Mouse (Mus musculus): ENCODE results near the gene Plvap. TPM values are rescaled to one million over a fixed set of nuclear protein-coding genes. Genes with fewer than 3 reads are reported as not detected.

Plvap gene
- total and polyA plus RNA-seq, 3 experiments: 22.1 to 42.9 (median 28.3) TPM

DNA sequence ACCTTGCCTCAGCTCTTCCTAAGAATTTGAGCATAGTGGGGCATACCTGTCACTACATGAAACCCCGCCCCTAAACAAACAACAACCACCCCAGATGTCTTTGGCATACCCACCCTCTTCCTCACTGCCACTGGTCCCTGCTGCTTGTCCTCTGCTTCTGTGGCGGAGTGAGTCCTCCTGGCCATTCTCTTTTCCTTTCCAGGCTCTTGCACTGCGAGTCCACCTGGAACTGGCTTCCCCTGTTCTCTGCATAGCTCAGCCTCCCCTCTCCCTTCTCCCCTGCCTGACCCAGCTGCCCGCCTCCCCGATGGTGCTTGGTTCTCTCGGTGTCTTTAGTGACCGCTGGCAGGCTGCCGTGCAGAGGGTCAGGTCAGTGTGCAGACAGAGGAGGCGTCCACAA lies 32.2 kb upstream of the Plvap start:
- H3K79me2 ChIP-seq (replicated peaks; ENCODE audit: control insufficient read depth, insufficient read depth, low read length): no peaks in the 10 kb centered on the region
- H3K27ac ChIP-seq: no peak overlapping the region
- TF ChIP-seq EP300 (IDR thresholded peaks at IDR 0.05; ENCODE audit: insufficient read depth, low read depth, low read length): no peak
- no peak for TF ChIP-seq POLR2A (IDR thresholded peaks at IDR 0.05; ENCODE audit: insufficient read depth, low read depth, low read length)
- TF ChIP-seq CTCF (IDR thresholded peaks at IDR 0.05): no peak
- H3K4me1 ChIP-seq (ENCODE audit: control insufficient read depth, insufficient read depth, low read length): peaks cover 4% of the 10 kb centered on the region
- no peak for DNase-seq
- WGBS: 82% methylated on average over 9 of the region's 9 CpGs
- no peak overlapping the region for H3K9ac ChIP-seq (ENCODE audit: low read depth, low read length)
- intact Hi-C loops (cut with DNase I): no loop called here
- H3K27me3 ChIP-seq (ENCODE audit: control insufficient read depth, insufficient read depth, low read length): no peaks in the 10 kb centered on the region
- no peaks in the 10 kb centered on the region for H3K36me3 ChIP-seq (ENCODE audit: control insufficient read depth, insufficient read depth, low read length)
- H3K4me3 ChIP-seq: peak overlapping the region; percentile 85

DNA sequence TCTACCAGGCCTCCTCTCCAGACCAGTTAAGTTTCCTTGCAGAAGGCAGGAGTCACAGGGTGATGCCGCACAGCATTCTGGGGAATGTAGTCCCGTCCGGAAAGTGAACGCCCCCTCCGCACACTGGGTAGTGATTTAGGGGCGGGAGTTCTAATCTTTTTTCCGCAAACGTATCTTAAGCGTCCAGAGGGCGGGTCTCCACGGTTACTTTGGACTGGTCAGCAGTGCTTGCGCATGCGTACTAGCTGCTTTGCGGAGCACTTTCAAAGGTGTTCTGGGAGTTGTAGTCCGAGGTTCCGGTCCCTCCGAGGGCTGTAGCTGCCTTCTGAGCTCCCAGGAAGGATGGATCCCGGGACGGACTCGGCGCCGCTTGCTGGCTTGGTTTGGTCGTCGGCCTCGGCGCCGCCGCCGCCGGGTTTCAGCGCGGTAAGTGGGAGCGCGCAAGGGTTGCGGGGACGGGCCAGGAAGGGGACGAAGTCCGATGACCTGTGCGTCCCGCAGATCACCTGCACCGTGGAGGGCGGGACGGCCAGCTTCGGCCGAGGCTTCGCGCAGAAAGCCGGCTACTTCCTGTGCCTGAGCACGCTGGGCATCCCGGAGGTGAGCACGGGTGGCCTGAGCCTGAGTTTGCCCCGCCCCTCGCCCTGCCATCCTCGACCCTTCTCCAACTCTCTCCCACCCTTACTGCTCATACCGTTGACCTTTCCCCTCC lies 31.2 kb upstream of the Plvap start, which contains the start of gene Mvb12a:
Gene Mvb12a, plus strand, starts transcription at position 291 of the 712 bp plus-strand sequence.
- H3K9ac ChIP-seq (ENCODE audit: low read depth, low read length): peak within 1 kb of the TSS; percentile 75
- no peaks in the 10 kb centered on the region for H3K36me3 ChIP-seq (ENCODE audit: control insufficient read depth, insufficient read depth, low read length)
- intact Hi-C loops (cut with DNase I): no loop called here
- under 1% methylated on average over 55 of the region's 55 CpGs for WGBS
- DNase-seq: peak; percentile 95 to 97
- H3K79me2 ChIP-seq (replicated peaks; ENCODE audit: control insufficient read depth, insufficient read depth, low read length): no peaks in the 10 kb centered on the region
- peaks cover 7% of the 10 kb centered on the region for H3K4me1 ChIP-seq (ENCODE audit: control insufficient read depth, insufficient read depth, low read length)
- TF ChIP-seq POLR2A (IDR thresholded peaks at IDR 0.05; ENCODE audit: insufficient read depth, low read depth, low read length) (peak; percentile 74), EP300 (IDR thresholded peaks at IDR 0.05; ENCODE audit: insufficient read depth, low read depth, low read length) (no peak)
- H3K27ac ChIP-seq: peak within 1 kb of the TSS; percentile 85
- no peaks in the 10 kb centered on the region for H3K27me3 ChIP-seq (ENCODE audit: control insufficient read depth, insufficient read depth, low read length)
- peak within 1 kb of the TSS; percentile 85 for H3K4me3 ChIP-seq

GRCm38 (mm10) chr8:71537028-71537867 lies 25.7 kb upstream of the Plvap start, which contains the start of gene Bst2:
TSS of gene Bst2 (minus strand) at chr8:71537456.
- Histone ChIP-seq H3K36me3 (ENCODE audit: control insufficient read depth, insufficient read depth, low read length) (no peaks in the 10 kb centered on the region), H3K4me3 (peak within 1 kb of the TSS; percentile 80), H3K27ac (peak within 1 kb of the TSS; percentile 95), H3K27me3 (ENCODE audit: control insufficient read depth, insufficient read depth, low read length) (no peaks in the 10 kb centered on the region), H3K4me1 (ENCODE audit: control insufficient read depth, insufficient read depth, low read length) (peaks cover 5% of the 10 kb centered on the region; the same call in 1 of the 2 replicates), H3K79me2 (replicated peaks; ENCODE audit: control insufficient read depth, insufficient read depth, low read length) (no peaks in the 10 kb centered on the region), H3K9ac (ENCODE audit: low read depth, low read length) (peak within 1 kb of the TSS; percentile 78)
- 3% methylated on average over 37 of the region's 37 CpGs for WGBS
- peak; percentile 89 to 93 for DNase-seq
- TF ChIP-seq CTCF (IDR thresholded peaks at IDR 0.05) (peak; percentile 12; the same call in 1 of the 2 replicates), EP300 (IDR thresholded peaks at IDR 0.05; ENCODE audit: insufficient read depth, low read depth, low read length) (0 out of 2 replicates have a peak, but pooled peaks have one; percentile 30), POLR2A (IDR thresholded peaks at IDR 0.05; ENCODE audit: insufficient read depth, low read depth, low read length) (peak; percentile 76)
- intact Hi-C loops (cut with DNase I): no loop called here

DNA sequence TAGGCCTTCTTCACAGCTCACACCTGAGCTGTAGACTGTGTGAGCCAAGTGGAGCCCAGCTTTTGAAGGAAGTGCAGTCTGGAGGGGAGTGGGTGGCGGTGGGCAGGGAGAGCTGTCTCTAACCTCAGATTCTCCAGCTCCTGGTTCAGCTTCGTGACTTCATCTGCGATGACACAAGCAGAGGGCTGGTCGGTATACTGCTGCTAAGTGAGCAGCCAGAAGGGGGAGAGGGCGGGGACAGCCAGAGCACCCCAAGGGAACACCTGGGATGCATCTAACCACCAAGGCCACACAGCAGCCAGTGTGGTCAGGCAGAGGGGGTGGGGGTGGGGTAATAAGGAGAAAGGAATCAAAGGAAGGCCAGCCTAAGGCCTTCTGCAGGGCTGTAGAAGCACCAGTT lies 24.1 kb upstream of the Plvap start:
- H3K9ac ChIP-seq (ENCODE audit: low read depth, low read length): 0 out of 2 replicates have a peak overlapping the region, but pooled peaks have one; percentile 4
- peaks cover 5% of the 10 kb centered on the region; the same call in 1 of the 2 replicates for H3K4me1 ChIP-seq (ENCODE audit: control insufficient read depth, insufficient read depth, low read length)
- no peak overlapping the region for H3K27ac ChIP-seq
- WGBS: 71% methylated on average over 5 of the region's 5 CpGs
- no peak for DNase-seq
- H3K27me3 ChIP-seq (ENCODE audit: control insufficient read depth, insufficient read depth, low read length): no peaks in the 10 kb centered on the region
- H3K4me3 ChIP-seq: no peak overlapping the region
- no peaks in the 10 kb centered on the region for H3K79me2 ChIP-seq (replicated peaks; ENCODE audit: control insufficient read depth, insufficient read depth, low read length)
- no peak for TF ChIP-seq CTCF (IDR thresholded peaks at IDR 0.05)
- TF ChIP-seq EP300 (IDR thresholded peaks at IDR 0.05; ENCODE audit: insufficient read depth, low read depth, low read length): no peak
- no peak for TF ChIP-seq POLR2A (IDR thresholded peaks at IDR 0.05; ENCODE audit: insufficient read depth, low read depth, low read length)
- intact Hi-C loops (cut with DNase I): no loop called here
- no peaks in the 10 kb centered on the region for H3K36me3 ChIP-seq (ENCODE audit: control insufficient read depth, insufficient read depth, low read length)

GRCm38 (mm10) chr8:71534263-71534810 lies 22.8 kb upstream of the Plvap start:
- Histone ChIP-seq H3K27ac (no peak overlapping the region), H3K27me3 (ENCODE audit: control insufficient read depth, insufficient read depth, low read length) (no peaks in the 10 kb centered on the region), H3K79me2 (replicated peaks; ENCODE audit: control insufficient read depth, insufficient read depth, low read length) (no peaks in the 10 kb centered on the region), H3K4me1 (ENCODE audit: control insufficient read depth, insufficient read depth, low read length) (peaks cover 5% of the 10 kb centered on the region; the same call in 1 of the 2 replicates), H3K36me3 (ENCODE audit: control insufficient read depth, insufficient read depth, low read length) (no peaks in the 10 kb centered on the region), H3K9ac (ENCODE audit: low read depth, low read length) (no peak overlapping the region), H3K4me3 (no peak overlapping the region)
- no peak for DNase-seq
- no peak for TF ChIP-seq EP300 (IDR thresholded peaks at IDR 0.05; ENCODE audit: insufficient read depth, low read depth, low read length)
- TF ChIP-seq CTCF (IDR thresholded peaks at IDR 0.05): peak; percentile 34
- TF ChIP-seq POLR2A (IDR thresholded peaks at IDR 0.05; ENCODE audit: insufficient read depth, low read depth, low read length): no peak
- intact Hi-C loops (cut with DNase I): no loop called here
- 71% methylated on average over 3 of the region's 3 CpGs for WGBS
